Mouse (Mus musculus) ES-Bruce4 (cell line): Measurements from ENCODE around the gene Tmem108. TPM values are rescaled to one million over a fixed set of nuclear protein-coding genes. Genes with fewer than 3 reads are reported as not detected.

Experiments
- H3K27ac ChIP-seq: 2 replicates; pipeline ENCODE4 v1.5.1; 2012; ENCODE audit warnings: low read length, inconsistent platforms; ENCODE audit not compliant: insufficient read depth
- H3K27me3 ChIP-seq: 2 replicates; pipeline ENCODE4 v1.6.1; 2012; ENCODE audit warnings: mild to moderate bottlenecking, low read length, inconsistent platforms; ENCODE audit not compliant: control insufficient read depth, poor library complexity, insufficient read depth, severe bottlenecking
- H3K36me3 ChIP-seq: 2 replicates; pipeline ENCODE4 v1.6.1; 2012; ENCODE audit warnings: inconsistent platforms, mild to moderate bottlenecking, low read length, moderate library complexity; ENCODE audit not compliant: control insufficient read depth, poor library complexity, insufficient read depth, severe bottlenecking
- H3K4me1 ChIP-seq: one replicate; pipeline ENCODE4 v1.8.1; 2011; ENCODE audit warnings: low read length; ENCODE audit not compliant: control insufficient read depth, insufficient read depth
- H3K4me3 ChIP-seq: 2 replicates; pipeline ENCODE4 v1.5.1; 2011; ENCODE audit warnings: low read depth, mild to moderate bottlenecking, low read length
- H3K9ac ChIP-seq: 2 replicates; pipeline ENCODE4 v1.6.1; 2012; ENCODE audit warnings: low read depth, mild to moderate bottlenecking, inconsistent platforms; ENCODE audit not compliant: poor library complexity, severe bottlenecking
- H3K9me3 ChIP-seq: replicated peaks from 2 replicates; pipeline ENCODE4 v1.6.1; 2012; ENCODE audit warnings: mild to moderate bottlenecking, low read length, inconsistent platforms; ENCODE audit not compliant: control insufficient read depth, poor library complexity, insufficient read depth, severe bottlenecking
- CTCF ChIP-seq: IDR thresholded peaks from one replicate; pipeline ENCODE4 v1.8.1; 2011; ENCODE audit warnings: low read depth, low read length
- EP300 ChIP-seq: IDR thresholded peaks from 2 replicates; pipeline ENCODE4 v1.6.1; 2011; ENCODE audit warnings: low read depth, low read length; ENCODE audit not compliant: insufficient read depth
- POLR2A ChIP-seq: IDR thresholded peaks from one replicate; pipeline ENCODE4 v1.8.1; 2011; ENCODE audit warnings: low read length; ENCODE audit not compliant: insufficient read depth
- polyA plus RNA-seq: library from polyadenylated mRNA; stranded (reverse); fragments of >200 nt; gene quantifications from 2 replicates; pipeline ENCODE4 v1.2.4, GENCODE M21; 2011; ENCODE audit warnings: low read depth; ENCODE audit not compliant: missing spikeins, insufficient read depth, insufficient read length

Tmem108 gene
- polyA plus RNA-seq, 1 experiment, result 2.1 TPM

DNA sequence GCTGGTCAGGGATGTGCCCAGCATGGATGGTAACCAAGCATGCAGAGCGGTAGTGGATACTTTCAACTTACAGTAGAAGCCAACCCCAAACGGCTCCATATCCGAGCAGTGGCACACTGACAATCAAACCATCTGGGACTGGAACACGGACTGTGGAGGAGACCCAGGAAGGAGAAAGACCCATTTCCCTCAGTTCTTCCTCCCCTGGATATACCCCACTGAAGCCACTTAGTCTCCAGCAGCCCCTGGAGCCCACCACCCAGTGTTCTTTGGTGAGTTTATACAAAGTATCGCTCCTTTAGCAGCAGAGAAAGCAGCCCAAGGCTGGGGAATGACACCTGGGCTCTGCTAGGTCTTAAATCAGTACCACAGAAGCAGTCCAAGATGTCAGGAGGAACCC is 184.5 kb downstream of the Tmem108 start:
- no peak overlapping the region for H3K27ac ChIP-seq
- no peaks in the 10 kb centered on the region for H3K9me3 ChIP-seq
- H3K36me3 ChIP-seq, result no peaks in the 10 kb centered on the region
- H3K27me3 ChIP-seq, result no peaks in the 10 kb centered on the region
- H3K4me3 ChIP-seq, result no peak overlapping the region
- TF ChIP-seq POLR2A, result no peak
- TF ChIP-seq CTCF, result no peak
- no peak for TF ChIP-seq EP300
- H3K9ac ChIP-seq, result no peak overlapping the region
- H3K4me1 ChIP-seq, result no peaks in the 10 kb centered on the region

DNA sequence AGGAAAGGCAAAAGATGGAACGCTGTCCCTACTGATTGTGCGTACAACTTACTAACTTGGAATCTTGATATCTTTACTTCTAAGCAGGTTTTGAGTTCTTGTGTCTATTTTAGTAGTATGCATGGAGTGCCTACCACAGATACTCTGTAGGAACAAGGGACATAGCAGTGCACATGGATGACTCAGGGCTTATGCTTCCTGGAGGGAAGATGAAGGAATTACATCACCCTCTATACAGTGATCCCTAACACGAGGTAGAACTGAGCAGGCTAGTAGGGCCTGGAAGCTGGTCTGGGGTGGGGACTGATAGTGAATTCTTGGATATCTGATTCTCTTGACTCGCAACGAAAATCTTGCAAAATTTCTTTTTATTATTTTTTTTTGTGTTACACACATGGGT is 185.7 kb downstream of the Tmem108 start:
- Histone ChIP-seq H3K4me3 (no peak overlapping the region), H3K36me3 (no peaks in the 10 kb centered on the region), H3K9me3 (no peaks in the 10 kb centered on the region), H3K27ac (no peak overlapping the region), H3K9ac (no peak overlapping the region), H3K27me3 (no peaks in the 10 kb centered on the region), H3K4me1 (no peaks in the 10 kb centered on the region)
- TF ChIP-seq EP300 (no peak), CTCF (no peak), POLR2A (no peak)

DNA sequence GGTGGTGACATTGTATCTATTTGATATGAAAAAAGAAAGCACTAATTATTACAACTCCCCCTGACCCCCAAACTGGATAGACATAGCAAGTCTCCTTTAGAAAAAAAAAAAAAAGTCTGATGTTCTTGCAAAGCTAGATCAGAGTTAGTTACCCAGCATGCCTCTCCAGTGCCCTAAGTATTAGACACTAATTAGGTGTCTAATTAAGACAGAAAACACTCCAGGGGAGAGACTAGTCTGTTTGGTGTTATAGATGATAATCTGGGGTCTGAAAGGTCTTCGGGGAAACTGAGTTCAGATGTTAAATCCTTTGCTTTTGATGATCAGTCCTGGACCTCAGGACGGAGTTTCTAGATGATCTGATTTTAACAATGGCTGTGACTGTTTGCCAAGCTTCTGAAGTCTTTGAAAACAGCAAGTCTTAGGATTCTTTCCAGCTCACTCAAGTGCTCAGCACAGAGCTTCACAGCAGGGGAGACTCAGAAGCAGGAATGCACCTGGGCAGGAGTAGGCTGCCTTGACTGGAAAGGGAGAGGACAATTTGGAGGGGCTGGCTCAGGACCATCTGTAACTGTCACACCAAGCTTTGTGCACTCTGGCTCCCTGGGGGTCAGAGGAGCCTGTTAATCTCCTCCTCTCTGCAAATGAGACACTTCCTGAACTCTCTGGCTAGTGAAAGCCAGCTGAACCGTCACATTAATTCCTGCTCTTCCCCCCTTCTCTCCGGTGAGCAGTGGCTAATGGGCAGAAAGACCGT is 187.5 kb downstream of the Tmem108 start:
- no peak for TF ChIP-seq CTCF
- peak; percentile 84 for TF ChIP-seq EP300
- no peak for TF ChIP-seq POLR2A
- Histone ChIP-seq H3K27me3 (no peaks in the 10 kb centered on the region), H3K27ac (no peak overlapping the region), H3K9me3 (no peaks in the 10 kb centered on the region), H3K9ac (no peak overlapping the region), H3K36me3 (no peaks in the 10 kb centered on the region), H3K4me1 (no peaks in the 10 kb centered on the region), H3K4me3 (no peak overlapping the region)

DNA sequence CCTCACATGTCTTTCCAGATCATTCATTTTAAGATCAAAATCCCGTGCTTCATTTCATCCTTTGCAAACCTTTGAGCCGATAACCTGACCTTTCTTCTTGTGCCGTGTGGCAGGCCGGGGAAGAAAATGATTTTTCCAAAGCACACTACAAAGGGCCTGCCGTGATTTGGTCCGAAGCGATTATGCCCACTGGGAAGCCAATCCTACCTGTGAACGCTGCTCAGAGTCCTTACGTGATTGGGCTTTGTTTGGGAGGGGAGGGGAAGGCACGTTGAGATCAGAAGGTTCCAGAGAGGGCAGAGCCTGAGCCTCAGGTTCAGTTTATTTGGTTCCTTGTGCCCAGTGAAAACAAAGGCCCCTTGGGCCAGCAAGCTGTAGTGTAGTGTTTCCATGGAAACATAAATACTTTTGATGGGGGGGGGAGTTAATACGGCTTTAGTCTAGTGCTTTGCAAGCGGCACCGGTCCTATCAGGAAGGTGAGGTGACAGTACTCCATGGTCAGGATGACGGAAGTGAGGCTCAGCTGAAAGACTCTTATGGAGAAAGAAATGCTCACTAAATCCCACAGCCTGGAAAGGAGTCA is 191.4 kb downstream of the Tmem108 start:
- no peak overlapping the region for H3K27ac ChIP-seq
- no peaks in the 10 kb centered on the region for H3K4me1 ChIP-seq
- TF ChIP-seq CTCF, result no peak
- no peak for TF ChIP-seq EP300
- no peak for TF ChIP-seq POLR2A
- H3K9me3 ChIP-seq, result no peaks in the 10 kb centered on the region
- no peaks in the 10 kb centered on the region for H3K27me3 ChIP-seq
- H3K4me3 ChIP-seq, result no peak overlapping the region
- no peak overlapping the region for H3K9ac ChIP-seq
- H3K36me3 ChIP-seq, result no peaks in the 10 kb centered on the region

DNA sequence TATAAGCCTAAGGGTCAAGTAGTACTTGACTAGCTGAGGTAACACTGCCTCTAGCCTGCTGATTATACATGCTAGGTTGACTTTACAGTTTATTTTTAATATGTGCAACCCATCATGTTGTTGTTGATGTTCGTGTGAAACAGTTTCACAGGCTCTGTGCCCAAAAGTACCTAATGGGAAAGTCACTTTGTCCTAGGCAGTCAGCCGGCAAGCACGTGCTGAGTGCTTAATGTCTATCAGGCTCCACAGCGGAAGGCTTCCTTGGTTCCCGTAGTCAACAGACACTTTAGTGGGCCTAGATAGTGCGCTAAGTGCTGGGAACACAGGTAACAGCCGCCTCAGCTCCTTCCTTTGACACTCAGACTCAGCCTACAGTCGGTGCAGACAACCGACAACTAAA is 192.7 kb downstream of the Tmem108 start:
- TF ChIP-seq POLR2A, result no peak
- no peak for TF ChIP-seq CTCF
- TF ChIP-seq EP300, result no peak
- Histone ChIP-seq H3K27ac (no peak overlapping the region), H3K9me3 (no peaks in the 10 kb centered on the region), H3K9ac (no peak overlapping the region), H3K36me3 (no peaks in the 10 kb centered on the region), H3K4me1 (no peaks in the 10 kb centered on the region), H3K4me3 (no peak overlapping the region), H3K27me3 (no peaks in the 10 kb centered on the region)

DNA sequence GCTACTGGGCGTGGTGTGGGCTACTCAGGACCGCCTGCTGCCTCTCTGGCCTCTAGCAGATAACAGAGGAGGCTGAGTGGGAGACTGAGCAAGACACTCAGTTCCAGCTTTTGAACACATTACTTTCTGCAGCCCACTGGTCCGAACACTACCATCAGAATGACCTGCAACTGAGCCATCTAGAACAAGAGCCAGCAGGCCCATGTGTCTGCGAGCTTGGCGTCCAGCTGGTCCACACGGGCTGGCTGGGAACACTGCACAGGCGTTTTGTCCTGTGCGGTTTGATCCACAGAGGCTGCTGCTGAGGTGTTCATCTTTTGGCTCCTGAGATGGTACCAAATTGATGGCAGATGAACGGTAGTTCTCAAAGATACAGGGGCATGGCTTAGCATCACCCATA is 196.5 kb downstream of the Tmem108 start:
- Histone ChIP-seq H3K27ac (no peak overlapping the region), H3K4me3 (no peak overlapping the region), H3K36me3 (no peaks in the 10 kb centered on the region), H3K9ac (no peak overlapping the region), H3K27me3 (no peaks in the 10 kb centered on the region), H3K9me3 (no peaks in the 10 kb centered on the region), H3K4me1 (no peaks in the 10 kb centered on the region)
- TF ChIP-seq POLR2A (no peak), EP300 (no peak), CTCF (no peak)
